Mouse (Mus musculus): ENCODE results near the gene Sult4a1. TPM values are rescaled to one million over a fixed set of nuclear protein-coding genes. Genes with fewer than 3 reads are reported as not detected.

Gene Sult4a1
- polyA plus RNA-seq, 1 experiment from 2014 or later, result 0.87 TPM

DNA sequence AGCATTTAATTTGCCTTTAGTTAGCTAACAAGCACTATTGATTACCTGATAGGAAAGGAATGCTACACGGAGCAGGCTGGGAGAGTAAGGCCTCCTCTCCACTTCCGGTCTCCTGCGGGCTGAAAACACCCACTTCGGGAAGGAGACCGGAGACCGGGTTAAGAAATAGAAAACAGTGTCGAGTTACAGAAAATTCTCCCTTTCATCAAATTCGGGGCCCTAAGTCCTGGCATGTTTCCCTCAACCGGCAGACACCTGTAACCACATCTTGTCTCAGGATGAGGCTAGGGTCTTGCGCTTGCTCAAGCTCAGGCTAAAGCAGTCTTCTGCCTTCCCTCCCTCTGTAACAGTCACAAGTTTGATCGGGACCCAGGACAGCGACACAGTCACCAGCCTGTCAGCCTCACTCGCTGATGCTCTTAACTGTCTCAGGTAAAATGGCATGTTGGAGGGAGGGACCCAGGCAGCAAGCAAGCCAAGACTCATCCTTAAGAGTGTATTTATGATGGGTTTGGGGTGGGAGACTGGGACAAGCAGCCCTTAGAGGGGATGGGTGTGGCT lies 35.4 kb downstream of the Sult4a1 start:
- Histone ChIP-seq H3K9me3 (replicated peaks; ENCODE audit: control insufficient read depth, low read length) (peaks cover 4% of the 10 kb centered on the region; the same call in 1 of the 2 replicates), H3K27me3 (ENCODE audit: control insufficient read depth, insufficient read depth, low read length) (peaks cover 73% of the 10 kb centered on the region), H3K36me3 (ENCODE audit: control insufficient read depth, insufficient read depth, low read length) (no peaks in the 10 kb centered on the region), H3K9ac (ENCODE audit: low read depth, low read length) (no peak overlapping the region), H3K4me3 (ENCODE audit: low read depth, low read length) (0 out of 2 replicates have a peak overlapping the region, but pooled peaks have one; percentile 10), H3K4me2 (peak overlapping the region; percentile 32), H3K4me1 (ENCODE audit: control insufficient read depth, insufficient read depth, low read length) (no peaks in the 10 kb centered on the region), H3K27ac (ENCODE audit: low read depth, low read length) (no peak overlapping the region)
- 2% methylated on average over 13 of the region's 13 CpGs for WGBS (ENCODE audit: insufficient replicate concordance)
- no peak for ATAC-seq (replicated peaks; ENCODE audit: insufficient number of reproducible peaks, low FRiP score, low TSS enrichment)

DNA sequence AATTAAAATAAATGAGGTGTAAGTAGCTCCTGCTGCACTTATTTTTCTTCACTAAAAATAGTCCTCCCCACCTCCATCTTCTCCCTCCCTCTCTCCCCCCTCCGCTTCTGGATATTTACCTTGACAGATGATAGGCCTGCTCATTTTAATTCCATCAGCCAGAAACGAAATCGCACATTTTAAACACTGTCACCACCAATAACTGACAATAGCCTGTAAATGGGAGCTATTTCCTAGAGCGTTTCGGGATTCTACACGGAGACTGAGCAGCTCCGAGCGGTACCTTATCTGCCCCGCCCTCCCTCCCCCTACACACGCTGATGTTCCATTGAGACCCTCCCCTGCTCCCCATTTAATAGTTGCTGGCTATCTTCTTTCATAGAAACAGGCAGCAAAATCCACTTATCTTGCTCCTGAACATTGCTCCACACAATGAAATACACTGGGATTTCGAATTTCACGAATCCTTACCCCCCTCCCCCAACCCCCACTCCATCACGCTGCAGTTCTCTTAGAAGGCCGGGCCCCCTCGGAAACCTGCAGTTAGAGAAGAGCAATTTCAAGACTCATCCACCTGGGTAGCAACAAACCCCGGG lies 36.0 kb downstream of the Sult4a1 start:
- H3K27me3 ChIP-seq (ENCODE audit: control insufficient read depth, insufficient read depth, low read length), result peaks cover 74% of the 10 kb centered on the region
- no peak overlapping the region for H3K4me3 ChIP-seq (ENCODE audit: low read depth, low read length)
- H3K4me2 ChIP-seq, result peak overlapping the region; percentile 32
- 9% methylated on average over 16 of the region's 16 CpGs for WGBS (ENCODE audit: insufficient replicate concordance)
- H3K36me3 ChIP-seq (ENCODE audit: control insufficient read depth, insufficient read depth, low read length), result no peaks in the 10 kb centered on the region
- no peak overlapping the region for H3K27ac ChIP-seq (ENCODE audit: low read depth, low read length)
- no peaks in the 10 kb centered on the region for H3K4me1 ChIP-seq (ENCODE audit: control insufficient read depth, insufficient read depth, low read length)
- ATAC-seq (replicated peaks; ENCODE audit: insufficient number of reproducible peaks, low FRiP score, low TSS enrichment), result no peak
- peaks cover 4% of the 10 kb centered on the region; the same call in 1 of the 2 replicates for H3K9me3 ChIP-seq (replicated peaks; ENCODE audit: control insufficient read depth, low read length)
- no peak overlapping the region for H3K9ac ChIP-seq (ENCODE audit: low read depth, low read length)

DNA sequence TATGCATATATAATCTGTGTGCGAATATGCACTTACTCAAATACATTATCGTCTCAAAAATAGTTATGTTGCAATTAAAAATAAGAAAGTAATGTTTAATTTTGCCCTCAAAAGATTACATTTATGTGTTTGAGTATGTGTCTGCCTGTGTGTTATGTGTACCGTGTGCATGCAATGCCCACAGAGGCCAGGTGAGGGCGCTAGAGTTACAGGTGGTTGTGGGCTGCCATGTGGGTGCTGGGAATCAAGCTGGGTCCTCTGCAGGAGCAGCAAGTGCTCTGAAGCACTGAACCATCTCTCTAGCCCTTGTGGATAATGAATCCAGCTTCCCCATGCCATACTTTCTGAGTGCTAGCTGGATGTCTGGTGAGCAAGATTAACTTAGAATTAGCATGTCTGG lies 39.9 kb downstream of the Sult4a1 start:
- Histone ChIP-seq H3K4me3 (ENCODE audit: low read depth, low read length) (no peak overlapping the region), H3K9me3 (replicated peaks; ENCODE audit: control insufficient read depth, low read length) (peaks cover 4% of the 10 kb centered on the region), H3K27ac (ENCODE audit: low read depth, low read length) (no peak overlapping the region), H3K9ac (ENCODE audit: low read depth, low read length) (no peak overlapping the region), H3K4me2 (no peak overlapping the region), H3K4me1 (ENCODE audit: control insufficient read depth, insufficient read depth, low read length) (no peaks in the 10 kb centered on the region), H3K27me3 (ENCODE audit: control insufficient read depth, insufficient read depth, low read length) (peaks cover 48% of the 10 kb centered on the region), H3K36me3 (ENCODE audit: control insufficient read depth, insufficient read depth, low read length) (no peaks in the 10 kb centered on the region)
- WGBS (ENCODE audit: insufficient replicate concordance), result 59% methylated on average over 4 of the region's 4 CpGs
- no peak for ATAC-seq (replicated peaks; ENCODE audit: insufficient number of reproducible peaks, low FRiP score, low TSS enrichment)

DNA sequence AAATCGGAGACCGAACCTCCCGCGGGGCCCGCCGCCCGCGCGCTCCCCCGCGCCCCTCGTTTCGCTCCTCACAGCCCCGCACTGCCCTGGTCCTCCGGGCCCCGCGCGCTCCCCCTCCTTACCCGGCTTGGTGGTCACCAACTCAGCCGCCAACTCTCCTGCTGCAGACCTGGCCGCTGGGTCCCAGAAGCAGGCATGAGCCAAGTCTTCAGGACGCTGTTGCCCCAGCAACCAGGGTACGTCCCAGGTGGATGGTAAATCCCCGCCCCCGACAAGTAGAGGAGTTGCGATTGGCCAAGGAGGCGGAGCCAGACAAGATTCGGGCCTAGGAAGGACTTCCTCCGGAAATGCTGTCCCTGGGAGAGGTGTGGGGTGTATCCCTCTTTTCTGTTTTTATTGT lies 40.4 kb downstream of the Sult4a1 start, which contains the start of gene Efcab6:
Efcab6 (minus strand) TSS at position 240 of the 400 bp plus-strand sequence.
- peak within 1 kb of the TSS; percentile 42 for H3K4me2 ChIP-seq
- H3K4me3 ChIP-seq (ENCODE audit: low read depth, low read length), result peak within 1 kb of the TSS; percentile 16; the same call in 1 of the 2 replicates
- no peaks in the 10 kb centered on the region for H3K4me1 ChIP-seq (ENCODE audit: control insufficient read depth, insufficient read depth, low read length)
- no peak within 1 kb of the TSS for H3K9ac ChIP-seq (ENCODE audit: low read depth, low read length)
- peaks cover 4% of the 10 kb centered on the region for H3K9me3 ChIP-seq (replicated peaks; ENCODE audit: control insufficient read depth, low read length)
- ATAC-seq (replicated peaks; ENCODE audit: insufficient number of reproducible peaks, low FRiP score, low TSS enrichment), result no peak
- 2% methylated on average over 29 of the region's 29 CpGs for WGBS (ENCODE audit: insufficient replicate concordance)
- H3K27ac ChIP-seq (ENCODE audit: low read depth, low read length), result no peak within 1 kb of the TSS
- peaks cover 43% of the 10 kb centered on the region for H3K27me3 ChIP-seq (ENCODE audit: control insufficient read depth, insufficient read depth, low read length)
- no peaks in the 10 kb centered on the region for H3K36me3 ChIP-seq (ENCODE audit: control insufficient read depth, insufficient read depth, low read length)

DNA sequence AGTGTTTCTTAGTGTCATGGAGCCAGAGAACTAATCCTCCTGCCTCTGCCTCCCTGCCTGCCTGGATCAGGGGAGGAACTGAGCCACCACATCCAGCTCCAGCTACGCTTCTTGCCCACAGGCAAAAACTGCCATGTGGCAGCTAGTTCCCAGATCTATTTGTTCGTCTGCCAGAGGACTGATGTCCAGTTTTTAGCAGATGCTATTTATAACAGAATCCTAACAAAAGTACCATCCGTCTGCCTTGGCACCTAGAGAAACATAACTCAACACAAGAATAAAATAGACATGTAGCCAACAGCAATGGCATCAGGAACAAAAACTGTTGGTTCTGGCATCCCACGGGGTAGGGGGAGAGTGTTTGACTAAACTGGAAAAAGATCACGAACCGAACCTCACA lies 46.7 kb downstream of the Sult4a1 start:
- no peak overlapping the region for H3K4me3 ChIP-seq (ENCODE audit: low read depth, low read length)
- H3K4me1 ChIP-seq (ENCODE audit: control insufficient read depth, insufficient read depth, low read length), result no peaks in the 10 kb centered on the region
- no peaks in the 10 kb centered on the region for H3K36me3 ChIP-seq (ENCODE audit: control insufficient read depth, insufficient read depth, low read length)
- no peaks in the 10 kb centered on the region for H3K27me3 ChIP-seq (ENCODE audit: control insufficient read depth, insufficient read depth, low read length)
- no peak overlapping the region for H3K27ac ChIP-seq (ENCODE audit: low read depth, low read length)
- H3K9me3 ChIP-seq (replicated peaks; ENCODE audit: control insufficient read depth, low read length), result no peaks in the 10 kb centered on the region; the same call in 1 of the 2 replicates
- ATAC-seq (replicated peaks; ENCODE audit: insufficient number of reproducible peaks, low FRiP score, low TSS enrichment), result no peak
- no peak overlapping the region for H3K4me2 ChIP-seq
- 76% methylated on average over 6 of the region's 6 CpGs for WGBS (ENCODE audit: insufficient replicate concordance)
- H3K9ac ChIP-seq (ENCODE audit: low read depth, low read length), result no peak overlapping the region

DNA sequence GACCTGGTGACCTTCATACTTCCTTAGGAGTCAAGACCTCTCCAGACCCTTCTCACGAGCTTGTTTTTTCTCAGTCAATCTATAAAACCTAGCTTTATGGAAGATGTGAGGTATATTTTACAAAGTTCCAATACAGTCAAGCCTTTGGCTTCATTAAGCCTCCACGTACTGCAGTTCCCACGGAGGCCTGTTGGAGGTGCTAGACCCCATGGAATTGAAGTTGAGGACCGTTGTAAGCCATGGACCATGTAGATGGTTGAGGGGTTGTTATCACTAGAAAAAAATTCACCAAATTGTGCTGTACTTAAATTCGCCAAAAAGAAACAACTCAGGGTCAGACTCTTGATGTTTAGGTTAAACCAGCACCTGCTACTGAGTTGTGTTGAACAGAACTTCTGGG lies 49.5 kb downstream of the Sult4a1 start:
- Histone ChIP-seq H3K36me3 (ENCODE audit: control insufficient read depth, insufficient read depth, low read length) (no peaks in the 10 kb centered on the region), H3K4me3 (ENCODE audit: low read depth, low read length) (no peak overlapping the region), H3K9me3 (replicated peaks; ENCODE audit: control insufficient read depth, low read length) (no peaks in the 10 kb centered on the region), H3K9ac (ENCODE audit: low read depth, low read length) (no peak overlapping the region), H3K4me2 (no peak overlapping the region), H3K27ac (ENCODE audit: low read depth, low read length) (no peak overlapping the region), H3K27me3 (ENCODE audit: control insufficient read depth, insufficient read depth, low read length) (no peaks in the 10 kb centered on the region), H3K4me1 (ENCODE audit: control insufficient read depth, insufficient read depth, low read length) (no peaks in the 10 kb centered on the region)
- 67% methylated on average over 5 of the region's 5 CpGs for WGBS (ENCODE audit: insufficient replicate concordance)
- ATAC-seq (replicated peaks; ENCODE audit: insufficient number of reproducible peaks, low FRiP score, low TSS enrichment), result no peak

DNA sequence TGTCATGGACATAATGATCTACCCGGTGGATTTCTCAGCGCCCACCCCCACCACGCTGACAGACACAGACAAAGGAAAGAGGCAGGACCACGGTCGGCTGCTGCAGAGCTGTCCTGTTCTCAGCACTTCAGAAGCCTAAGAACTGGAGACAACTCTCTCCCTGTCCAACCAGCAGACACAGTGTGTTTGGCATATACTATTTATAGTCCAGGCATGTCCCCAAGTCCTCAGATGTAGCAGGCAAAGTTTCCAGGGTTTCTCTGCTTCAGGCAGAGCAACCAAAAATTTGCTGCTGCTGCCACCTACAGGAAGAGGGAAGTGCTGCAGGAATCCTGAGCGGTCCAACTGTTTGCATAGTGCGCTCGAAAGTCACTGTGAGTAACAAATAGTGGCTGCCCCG lies 51.7 kb downstream of the Sult4a1 start:
- no peak for ATAC-seq (replicated peaks; ENCODE audit: insufficient number of reproducible peaks, low FRiP score, low TSS enrichment)
- 28% methylated on average over 9 of the region's 9 CpGs for WGBS (ENCODE audit: insufficient replicate concordance)

GRCm38 (mm10) chr15:84053240-84053639 lies 52.3 kb downstream of the Sult4a1 start:
- no peak overlapping the region for H3K4me3 ChIP-seq (ENCODE audit: low read depth, low read length)
- H3K4me1 ChIP-seq (ENCODE audit: control insufficient read depth, insufficient read depth, low read length), result no peaks in the 10 kb centered on the region
- 91% methylated on average over 4 of the region's 4 CpGs for WGBS (ENCODE audit: insufficient replicate concordance)
- no peaks in the 10 kb centered on the region for H3K27me3 ChIP-seq (ENCODE audit: control insufficient read depth, insufficient read depth, low read length)
- no peak overlapping the region for H3K4me2 ChIP-seq
- no peaks in the 10 kb centered on the region for H3K36me3 ChIP-seq (ENCODE audit: control insufficient read depth, insufficient read depth, low read length)
- no peaks in the 10 kb centered on the region for H3K9me3 ChIP-seq (replicated peaks; ENCODE audit: control insufficient read depth, low read length)
- H3K9ac ChIP-seq (ENCODE audit: low read depth, low read length), result no peak overlapping the region
- H3K27ac ChIP-seq (ENCODE audit: low read depth, low read length), result no peak overlapping the region
- ATAC-seq (replicated peaks; ENCODE audit: insufficient number of reproducible peaks, low FRiP score, low TSS enrichment), result no peak

More for the DNA sequence above, 51.7 kb downstream of the Sult4a1 start:
- Histone ChIP-seq H3K9me3 (replicated peaks; ENCODE audit: control insufficient read depth, low read length) (no peaks in the 10 kb centered on the region), H3K27ac (ENCODE audit: low read depth, low read length) (no peak overlapping the region), H3K4me2 (no peak overlapping the region), H3K4me1 (ENCODE audit: control insufficient read depth, insufficient read depth, low read length) (no peaks in the 10 kb centered on the region), H3K9ac (ENCODE audit: low read depth, low read length) (no peak overlapping the region), H3K27me3 (ENCODE audit: control insufficient read depth, insufficient read depth, low read length) (no peaks in the 10 kb centered on the region), H3K4me3 (ENCODE audit: low read depth, low read length) (no peak overlapping the region), H3K36me3 (ENCODE audit: control insufficient read depth, insufficient read depth, low read length) (no peaks in the 10 kb centered on the region)

GRCm38 (mm10) chr15:84052390-84052789 lies 53.2 kb downstream of the Sult4a1 start:
- 65% methylated on average over 9 of the region's 9 CpGs for WGBS (ENCODE audit: insufficient replicate concordance)

More at GRCm38 (mm10) chr15:84052390-84052789, 53.2 kb downstream of the Sult4a1 start:
- Histone ChIP-seq H3K9me3 (replicated peaks; ENCODE audit: control insufficient read depth, low read length) (no peaks in the 10 kb centered on the region), H3K27me3 (ENCODE audit: control insufficient read depth, insufficient read depth, low read length) (no peaks in the 10 kb centered on the region), H3K4me1 (ENCODE audit: control insufficient read depth, insufficient read depth, low read length) (no peaks in the 10 kb centered on the region), H3K27ac (ENCODE audit: low read depth, low read length) (no peak overlapping the region), H3K4me3 (ENCODE audit: low read depth, low read length) (no peak overlapping the region), H3K4me2 (no peak overlapping the region), H3K9ac (ENCODE audit: low read depth, low read length) (no peak overlapping the region), H3K36me3 (ENCODE audit: control insufficient read depth, insufficient read depth, low read length) (no peaks in the 10 kb centered on the region)
- ATAC-seq (replicated peaks; ENCODE audit: insufficient number of reproducible peaks, low FRiP score, low TSS enrichment), result no peak

All from heart, embryonic 11.5 days (tissue).